Mouse (Mus musculus) MEL (cell line): ENCODE measurements around the gene Btla. TPM values are rescaled to one million over a fixed set of nuclear protein-coding genes. Genes with fewer than 3 reads are reported as not detected.

ENCODE experiments used
- DNase-seq: peaks from one replicate; pipeline ENCODE4 v3.0.0; 2011; ENCODE audit warnings: low read depth, low spot score
- H3K27ac ChIP-seq: 2 replicates; pipeline ENCODE4 v1.5.1; 2012; ENCODE audit warnings: low read depth, mild to moderate bottlenecking, control low read depth, low read length, moderate library complexity; ENCODE audit not compliant: control insufficient read depth
- H3K27me3 ChIP-seq, 2 experiments: fragments of 150-350 bp in 1 of 2; sonication (generic) in 1 of 2; 2 replicates each; pipeline ENCODE4 v1.6.1; 2012; ENCODE audit warnings: low read length in 2 of 2, mild to moderate bottlenecking in 2 of 2, improper control_type of control experiment in 1 of 2, moderate library complexity in 1 of 2; ENCODE audit not compliant: insufficient read depth in 2 of 2, control insufficient read depth in 1 of 2
- H3K36me3 ChIP-seq, 2 experiments: 2 replicates each; pipeline ENCODE4 v1.6.1; 2012 to 2014; ENCODE audit warnings: low read length in 2 of 2, improper control_type of control experiment in 1 of 2, inconsistent platforms in 1 of 2, mild to moderate bottlenecking in 1 of 2; ENCODE audit not compliant: insufficient read depth in 2 of 2, control insufficient read depth in 1 of 2
- H3K4me1 ChIP-seq, 2 experiments: fragments of 150-350 bp in 1 of 2; sonication (generic) in 1 of 2; 2 replicates each; pipeline ENCODE4 v1.6.1; 2012; ENCODE audit warnings: low read length in 2 of 2, improper control_type of control experiment in 1 of 2, mild to moderate bottlenecking in 1 of 2; ENCODE audit not compliant: insufficient read depth in 2 of 2, control insufficient read depth in 1 of 2
- H3K4me3 ChIP-seq, 2 experiments: fragments of 150-350 bp in 1 of 2; sonication (generic) in 1 of 2; 2 replicates each; pipeline ENCODE4 v1.5.1; 2012; ENCODE audit warnings: low read depth in 2 of 2, low read length in 2 of 2, mild to moderate bottlenecking in 2 of 2, moderate library complexity in 2 of 2, control low read depth in 1 of 2, improper control_type of control experiment in 1 of 2; ENCODE audit not compliant: control insufficient read depth in 1 of 2, insufficient read depth in 1 of 2
- H3K79me2 ChIP-seq: 2 replicates; pipeline ENCODE4 v1.6.1; 2012; ENCODE audit warnings: mild to moderate bottlenecking, low read length, moderate library complexity; ENCODE audit not compliant: control insufficient read depth, poor library complexity, insufficient read depth
- H3K9ac ChIP-seq: 2 replicates; pipeline ENCODE4 v1.6.1; 2012; ENCODE audit warnings: low read depth, mild to moderate bottlenecking, control low read depth, low read length, moderate library complexity; ENCODE audit not compliant: control insufficient read depth, poor library complexity, severe bottlenecking
- H3K9me3 ChIP-seq: fragments of 150-350 bp; sonication (generic); replicated peaks from 2 replicates; pipeline ENCODE4 v1.6.1; 2012; ENCODE audit warnings: mild to moderate bottlenecking, low read length, improper control_type of control experiment, moderate library complexity; ENCODE audit not compliant: insufficient read depth
- BHLHE40 ChIP-seq: IDR thresholded peaks from 2 replicates; pipeline ENCODE4 v1.6.1; 2012; ENCODE audit warnings: low read depth, mild to moderate bottlenecking, inconsistent platforms, low read length, improper control_type of control experiment, borderline replicate concordance
- CHD2 ChIP-seq: IDR thresholded peaks from 2 replicates; pipeline ENCODE4 v1.6.1; 2011; ENCODE audit warnings: low read length, improper control_type of control experiment
- CTCF ChIP-seq, 3 experiments: IDR thresholded peaks in 2 of 3; conservative IDR thresholded peaks in 1 of 3; 2 replicates each; pipeline ENCODE4 v1.5.1; 2011 to 2012; ENCODE audit warnings: low read length in 3 of 3, low read depth in 2 of 3, mild to moderate bottlenecking in 2 of 3, improper control_type of control experiment in 1 of 3, inconsistent platforms in 1 of 3, mixed read lengths in 1 of 3, moderate library complexity in 1 of 3; ENCODE audit not compliant: control insufficient read depth in 1 of 3, insufficient read depth in 1 of 3, poor library complexity in 1 of 3, severe bottlenecking in 1 of 3
- E2F4 ChIP-seq: IDR thresholded peaks from 2 replicates; pipeline ENCODE4 v1.6.1; 2011; ENCODE audit warnings: low read depth, low read length, improper control_type of control experiment, borderline replicate concordance
- EP300 ChIP-seq, 2 experiments: IDR thresholded peaks; 2 replicates each; pipeline ENCODE4 v1.6.1; 2011; ENCODE audit warnings: improper control_type of control experiment in 2 of 2, low read length in 2 of 2, low read depth in 1 of 2, mild to moderate bottlenecking in 1 of 2
- GABPA ChIP-seq: IDR thresholded peaks from 2 replicates; pipeline ENCODE4 v1.6.1; 2012; ENCODE audit warnings: low read depth, mild to moderate bottlenecking, inconsistent platforms, low read length, improper control_type of control experiment, moderate library complexity
- JUND ChIP-seq: IDR thresholded peaks from 2 replicates; pipeline ENCODE4 v1.6.1; 2011; ENCODE audit warnings: low read depth, mild to moderate bottlenecking, improper control_type of control experiment, low read length
- KAT2A ChIP-seq: conservative IDR thresholded peaks from 2 replicates; pipeline ENCODE4 v1.6.1; 2012; ENCODE audit warnings: low read depth, low read length, improper control_type of control experiment, inconsistent platforms
- MAFK ChIP-seq: IDR thresholded peaks from 2 replicates; pipeline ENCODE4 v1.6.1; 2011; ENCODE audit warnings: low read depth, mild to moderate bottlenecking, low read length, improper control_type of control experiment, borderline replicate concordance
- MAX ChIP-seq: IDR thresholded peaks from 2 replicates; pipeline ENCODE4 v1.6.1; 2011; ENCODE audit warnings: low read length, improper control_type of control experiment
- MAZ ChIP-seq: IDR thresholded peaks from 2 replicates; pipeline ENCODE4 v1.6.1; 2012; ENCODE audit warnings: low read depth, mild to moderate bottlenecking, inconsistent platforms, low read length, improper control_type of control experiment
- MXI1 ChIP-seq: IDR thresholded peaks from 2 replicates; pipeline ENCODE4 v1.6.1; 2011; ENCODE audit warnings: mild to moderate bottlenecking, low read depth, low read length, improper control_type of control experiment
- MYB ChIP-seq: IDR thresholded peaks from 2 replicates; pipeline ENCODE4 v1.6.1; 2011; ENCODE audit warnings: mild to moderate bottlenecking, low read depth, low read length, improper control_type of control experiment
- NELFE ChIP-seq: IDR thresholded peaks from 2 replicates; pipeline ENCODE4 v1.6.1; 2011; ENCODE audit warnings: low read depth, low read length, improper control_type of control experiment
- POLR2A ChIP-seq, 2 experiments: IDR thresholded peaks; 2 replicates each; pipeline ENCODE4 v1.6.1; 2011 to 2012; ENCODE audit warnings: low read length in 2 of 2, mild to moderate bottlenecking in 2 of 2, control low read depth in 1 of 2, improper control_type of control experiment in 1 of 2, low read depth in 1 of 2, moderate library complexity in 1 of 2; ENCODE audit not compliant: control insufficient read depth in 1 of 2, insufficient read depth in 1 of 2, poor library complexity in 1 of 2
- POLR2AphosphoS5 ChIP-seq: IDR thresholded peaks from 2 replicates; pipeline ENCODE4 v1.6.1; 2012; ENCODE audit warnings: low read depth, borderline replicate concordance, mild to moderate bottlenecking, inconsistent platforms, low read length, moderate library complexity, mixed read lengths
- RAD21 ChIP-seq: IDR thresholded peaks from 2 replicates; pipeline ENCODE4 v1.6.1; 2011; ENCODE audit warnings: mild to moderate bottlenecking, low read depth, low read length, improper control_type of control experiment
- SMC3 ChIP-seq: IDR thresholded peaks from 2 replicates; pipeline ENCODE4 v1.6.1; 2011; ENCODE audit warnings: low read depth, low read length, improper control_type of control experiment
- TAL1 ChIP-seq: IDR thresholded peaks from 2 replicates; pipeline ENCODE4 v1.6.1; 2012; ENCODE audit warnings: mild to moderate bottlenecking, inconsistent platforms, low read length, moderate library complexity, mixed read lengths
- UBTF ChIP-seq: IDR thresholded peaks from 2 replicates; pipeline ENCODE4 v1.6.1; 2012; ENCODE audit warnings: low read depth, mild to moderate bottlenecking, inconsistent platforms, low read length, improper control_type of control experiment, moderate library complexity, borderline replicate concordance; ENCODE audit not compliant: insufficient read depth
- ZC3H11A ChIP-seq: IDR thresholded peaks from 2 replicates; pipeline ENCODE4 v1.6.1; 2012; ENCODE audit warnings: low read depth, mild to moderate bottlenecking, inconsistent platforms, low read length, improper control_type of control experiment
- ZKSCAN1 ChIP-seq: IDR thresholded peaks from 2 replicates; pipeline ENCODE4 v1.6.1; 2012; ENCODE audit warnings: low read depth, mild to moderate bottlenecking, inconsistent platforms, low read length, improper control_type of control experiment, moderate library complexity
- ZMIZ1 ChIP-seq: IDR thresholded peaks from 2 replicates; pipeline ENCODE4 v1.6.1; 2012; ENCODE audit warnings: low read depth, mild to moderate bottlenecking, inconsistent platforms, low read length, improper control_type of control experiment, moderate library complexity
- ZNF384 ChIP-seq: IDR thresholded peaks from 2 replicates; pipeline ENCODE4 v1.6.1; 2012; ENCODE audit warnings: low read depth, mild to moderate bottlenecking, inconsistent platforms, low read length, improper control_type of control experiment
- polyA plus RNA-seq, 2 experiments: library from polyadenylated mRNA; stranded (reverse) in 1 of 2; unstranded in 1 of 2; fragments of >175 nt in 1 of 2; fragments of >200 nt in 1 of 2; gene quantifications; 2 replicates each; pipeline versions ENCODE4 v1.2.1 to v1.2.4; 2012; ENCODE audit warnings: low replicate concordance in 2 of 2, low read depth in 1 of 2; ENCODE audit not compliant: insufficient read length in 2 of 2, insufficient read depth in 1 of 2, missing spikeins in 1 of 2
- total RNA-seq: library from RNA; depleted of rRNA; stranded (reverse); fragments of 300-350 nt; gene quantifications from 2 replicates; pipeline ENCODE4 v1.2.3, GENCODE M21; 2012

The Btla gene
- total and polyA plus RNA-seq, 3 experiments: not detected

- H3K9me3 ChIP-seq: no peaks in the 10 kb centered on the region
- no peak overlapping the region for H3K4me3 ChIP-seq
- no peak for TF ChIP-seq SMC3
- TF ChIP-seq MAX: no peak
- TF ChIP-seq EP300 (IDR thresholded peaks at IDR 0.05; ENCODE audit: low read depth in 1 of 2, low read length in 2 of 2): no peak
- TF ChIP-seq MAFK: no peak
- no peak for TF ChIP-seq MYB
- TF ChIP-seq ZMIZ1: no peak
- no peak for TF ChIP-seq CTCF (IDR thresholded peaks at IDR 0.05 in 2 of 3, conservative IDR thresholded peaks at IDR 0.05 in 1 of 3; ENCODE audit: control insufficient read depth in 1 of 3, insufficient read depth in 1 of 3, low read depth in 2 of 3, low read length in 3 of 3, poor library complexity in 1 of 3, severe bottlenecking in 1 of 3)
- no peak for TF ChIP-seq ZNF384
- TF ChIP-seq KAT2A: no peak
- no peak for TF ChIP-seq ZKSCAN1
- H3K9ac ChIP-seq: no peak overlapping the region
- no peak overlapping the region for H3K27ac ChIP-seq
- DNase-seq: no peak
- H3K36me3 ChIP-seq: no peaks in the 10 kb centered on the region
- H3K27me3 ChIP-seq: no peaks in the 10 kb centered on the region
- no peaks in the 10 kb centered on the region for H3K79me2 ChIP-seq
- H3K4me1 ChIP-seq: no peaks in the 10 kb centered on the region
Measured at GRCm38 (mm10) chr16:45231296-45231695, 7.2 kb downstream of the Btla start.

DNA sequence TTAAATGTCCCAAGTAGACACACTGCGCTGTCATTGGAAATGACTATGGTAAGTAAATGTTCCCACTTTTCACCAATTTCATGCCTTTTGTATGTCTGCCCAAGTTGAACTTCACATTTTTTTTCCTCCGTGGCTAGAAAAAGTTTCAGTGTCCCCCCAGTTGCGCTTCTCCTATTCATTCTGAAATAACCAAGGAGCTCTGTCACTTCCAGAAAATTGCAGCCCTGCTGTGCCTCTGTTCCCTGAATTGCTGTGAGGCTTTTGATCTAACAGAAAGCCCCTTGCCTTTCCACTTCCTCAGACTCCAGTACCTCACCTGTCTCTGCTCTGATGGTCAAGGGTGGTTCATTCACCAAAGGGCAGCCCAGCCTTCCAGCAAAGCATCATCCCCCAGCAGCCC, 8.9 kb downstream of the Btla start:
- no peaks in the 10 kb centered on the region for H3K79me2 ChIP-seq
- no peak for DNase-seq
- TF ChIP-seq KAT2A (no peak), RAD21 (no peak), ZMIZ1 (no peak), POLR2A (IDR thresholded peaks at IDR 0.05; ENCODE audit: control insufficient read depth in 1 of 2, insufficient read depth in 1 of 2, low read depth in 1 of 2, low read length in 2 of 2, poor library complexity in 1 of 2) (no peak), CTCF (IDR thresholded peaks at IDR 0.05 in 2 of 3, conservative IDR thresholded peaks at IDR 0.05 in 1 of 3; ENCODE audit: control insufficient read depth in 1 of 3, insufficient read depth in 1 of 3, low read depth in 2 of 3, low read length in 3 of 3, poor library complexity in 1 of 3, severe bottlenecking in 1 of 3) (no peak), TAL1 (no peak), CHD2 (no peak), MXI1 (no peak), JUND (no peak), E2F4 (no peak), GABPA (no peak), MAFK (no peak), BHLHE40 (no peak), MAZ (no peak), ZC3H11A (no peak), POLR2AphosphoS5 (no peak), SMC3 (no peak), EP300 (IDR thresholded peaks at IDR 0.05; ENCODE audit: low read depth in 1 of 2, low read length in 2 of 2) (no peak), UBTF (no peak), NELFE (no peak)
- TF ChIP-seq, all 39 proteins: peak for 0
- H3K9ac ChIP-seq: no peak overlapping the region
- H3K9me3 ChIP-seq: no peaks in the 10 kb centered on the region
- H3K27me3 ChIP-seq: no peaks in the 10 kb centered on the region
- no peak overlapping the region for H3K4me3 ChIP-seq
- H3K4me1 ChIP-seq: no peaks in the 10 kb centered on the region
- no peak overlapping the region for H3K27ac ChIP-seq
- no peaks in the 10 kb centered on the region for H3K36me3 ChIP-seq
